17 mouse cellular contexts compared by ENCODE assay signal in the genomic region with DNA sequence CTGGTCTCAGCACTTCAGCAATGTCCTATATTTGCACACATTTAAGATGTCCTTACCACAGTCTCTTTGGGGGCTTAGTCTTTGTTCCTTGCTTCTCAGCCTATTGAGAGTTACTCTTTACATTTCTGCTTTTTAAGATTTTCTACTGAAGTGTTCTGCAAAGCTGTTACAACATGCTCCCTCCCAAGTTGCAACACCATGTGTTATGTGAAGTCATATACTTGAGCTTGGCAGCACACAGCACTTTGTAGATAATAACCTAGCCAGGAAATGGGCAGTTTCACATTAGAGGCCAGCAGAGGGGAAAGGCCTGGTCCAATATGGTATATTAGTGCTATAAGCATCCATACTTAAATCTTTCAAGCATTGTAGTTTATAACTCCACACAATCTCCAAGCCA. TPM values are rescaled to one million over a fixed set of nuclear protein-coding genes. Genes with fewer than 3 reads are reported as not detected.
DNase-seq lines count a peak whose midpoint lies in the region; ATAC-seq and TF ChIP-seq lines count a peak whose summit lies in the region.
"Had no signal": no experiment of that assay in that cellular context is flagged by ENCODE, and none has a peak within 500 bp of the region (broad histone marks: within the 10 kb centered on the region; RNA-seq: fewer than 3 reads in every experiment).

No protein-coding gene starts in this region.

- no peak overlapping the region for H3K27ac ChIP-seq in midbrain, embryonic 11.5 days (ENCODE audit: low read depth, low read length)
- no peak overlapping the region for H3K27ac ChIP-seq in midbrain, postnatal 0 days (ENCODE audit: low read depth, low read length)
- H3K27ac ChIP-seq: forebrain, embryonic 15.5 days; heart, adult 2 months; hindbrain, embryonic 10.5 days; kidney, embryonic 15.5 days; liver, embryonic 13.5 days; midbrain, embryonic 10.5 days had no signal

- H3K4me1 ChIP-seq in midbrain, embryonic 11.5 days (ENCODE audit: control insufficient read depth, insufficient read depth, low read length): peaks cover 13% of the 10 kb centered on the region
- H3K4me1 ChIP-seq in midbrain, postnatal 0 days (ENCODE audit: insufficient read depth, low read length): peaks cover 14% of the 10 kb centered on the region; the same call in 1 of the 2 replicates

- H3K9me3 ChIP-seq in midbrain, embryonic 11.5 days (ENCODE audit: control insufficient read depth, low read length): no peaks in the 10 kb centered on the region
- no peaks in the 10 kb centered on the region for H3K9me3 ChIP-seq in midbrain, postnatal 0 days (ENCODE audit: low read length)
- H3K9me3 ChIP-seq: forebrain, embryonic 15.5 days; hindbrain, embryonic 10.5 days; kidney, embryonic 15.5 days; liver, embryonic 13.5 days; midbrain, embryonic 10.5 days had no signal

- H3K27me3 ChIP-seq in midbrain, embryonic 11.5 days (ENCODE audit: control insufficient read depth, insufficient read depth, low read length): no peaks in the 10 kb centered on the region
- no peaks in the 10 kb centered on the region for H3K27me3 ChIP-seq in midbrain, postnatal 0 days (ENCODE audit: insufficient read depth, low read length)
- H3K27me3 ChIP-seq: forebrain, embryonic 15.5 days; kidney, embryonic 15.5 days; liver, embryonic 13.5 days had no signal

- no peak overlapping the region for H3K4me2 ChIP-seq in midbrain, embryonic 11.5 days
- no peak overlapping the region for H3K4me2 ChIP-seq in midbrain, postnatal 0 days (ENCODE audit: low read depth, low read length, poor library complexity, severe bottlenecking)
- H3K4me2 ChIP-seq: forebrain, embryonic 15.5 days; kidney, embryonic 15.5 days; liver, embryonic 13.5 days had no signal

- TF ChIP-seq CTCF in midbrain, postnatal 0 days (IDR thresholded peaks at IDR 0.05): no peak

- H3K4me3 ChIP-seq in midbrain, embryonic 11.5 days (ENCODE audit: low read depth, low read length): no peak overlapping the region
- H3K4me3 ChIP-seq in midbrain, postnatal 0 days (ENCODE audit: low read depth, low read length): no peak overlapping the region
- H3K4me3 ChIP-seq: forebrain, embryonic 15.5 days; heart, adult 2 months; hindbrain, embryonic 10.5 days; kidney, embryonic 15.5 days; liver, embryonic 13.5 days; midbrain, embryonic 10.5 days; myocyte had no signal

- DNase-seq in midbrain, embryonic 11.5 days (ENCODE audit: low spot score, missing footprints): peak; percentile 45
- no peak for DNase-seq in midbrain, postnatal 0 days (ENCODE audit: low spot score)
- peak; percentile 81 for DNase-seq in lung, postnatal 36 days
- DNase-seq in B cell, adult 2 months: no peak
- DNase-seq in gastrocnemius, postnatal 25 days: no peak
- no peak for DNase-seq in c-Kit-positive CD71-positive TER-119-positive erythroid progenitor cells, embryonic 14.5 days (ENCODE audit: low spot score)
- DNase-seq: cerebellum, adult 11-12 months; cerebellum, postnatal 25 days; heart, adult 2 months; liver, embryonic 13.5 days; thymus, postnatal 14 days had no signal

- no peak for ATAC-seq in midbrain, embryonic 11.5 days (ENCODE audit: low FRiP score)
- ATAC-seq in midbrain, postnatal 0 days (ENCODE audit: low FRiP score): no peak
- ATAC-seq in granulocyte monocyte progenitor cell, adult 5-6 weeks (replicated peaks; ENCODE audit: poor library complexity, severe bottlenecking): peak; percentile 28
- ATAC-seq: forebrain, embryonic 15.5 days had no signal

- no peaks in the 10 kb centered on the region for H3K36me3 ChIP-seq in midbrain, embryonic 11.5 days (ENCODE audit: control insufficient read depth, insufficient read depth, low read length)
- peaks cover 9% of the 10 kb centered on the region for H3K36me3 ChIP-seq in midbrain, postnatal 0 days (ENCODE audit: insufficient read depth, low read length)

- no peak overlapping the region for H3K9ac ChIP-seq in midbrain, embryonic 11.5 days (ENCODE audit: low read length)
- no peak overlapping the region for H3K9ac ChIP-seq in midbrain, postnatal 0 days (replicated peaks; ENCODE audit: low read length, poor library complexity, severe bottlenecking)
- H3K9ac ChIP-seq: forebrain, embryonic 15.5 days; kidney, embryonic 15.5 days; liver, embryonic 13.5 days had no signal

RNA-seq across cellular contexts. Expression of a gene that starts 2.6 kb away (rescaled TPM):
- 136 and 144 TPM in 2 replicates for polyA plus RNA-seq in midbrain, embryonic 11.5 days (2014; fragmentation: Nextera tagmentation; extraction: Ambion mirVana)
- 82.2 and 90.8 TPM in 2 replicates for total RNA-seq in midbrain, postnatal 0 days (2014; rRNA removed)
- polyA plus RNA-seq in midbrain, postnatal 0 days (2015; fragmentation: Nextera tagmentation; extraction: Ambion mirVana): 135 and 143 TPM in 2 replicates
- 56.5 and 61.6 TPM in 2 replicates for total RNA-seq in granulocyte monocyte progenitor cell, adult 5-6 weeks (2014; fragmentation: Nextera tagmentation)
- total RNA-seq in granulocyte monocyte progenitor cell, adult 5-6 weeks (2017): 73.3 and 89.1 TPM in 2 replicates
- 10 to 100 TPM; 11.7 to 14.8 TPM for total RNA-seq in gastrocnemius, postnatal 25 days (2021)

RNA-seq across cellular contexts. Expression of a gene that starts 17.8 kb away (rescaled TPM):
- 4.5 and 4.6 TPM in 2 replicates for polyA plus RNA-seq in midbrain, embryonic 11.5 days (2014; fragmentation: Nextera tagmentation; extraction: Ambion mirVana)
- total RNA-seq in midbrain, postnatal 0 days (2014; rRNA removed): not detected in 2 replicates
- 2.9 and 3.8 TPM in 2 replicates for polyA plus RNA-seq in midbrain, postnatal 0 days (2015; fragmentation: Nextera tagmentation; extraction: Ambion mirVana)
- total RNA-seq in granulocyte monocyte progenitor cell, adult 5-6 weeks (2014; fragmentation: Nextera tagmentation): not detected in 2 replicates
- total RNA-seq in granulocyte monocyte progenitor cell, adult 5-6 weeks (2017): not detected in 2 replicates
- 1,000 to 10,000 TPM; 3,395 to 3,606 TPM for total RNA-seq in gastrocnemius, postnatal 25 days (2021)

RNA-seq across cellular contexts. Expression of a gene that starts 23.6 kb away (rescaled TPM):
- polyA plus RNA-seq in midbrain, embryonic 11.5 days (2014; fragmentation: Nextera tagmentation; extraction: Ambion mirVana): 9.9 and 11.7 TPM in 2 replicates
- 53.9 and 56.2 TPM in 2 replicates for total RNA-seq in midbrain, postnatal 0 days (2014; rRNA removed)
- polyA plus RNA-seq in midbrain, postnatal 0 days (2015; fragmentation: Nextera tagmentation; extraction: Ambion mirVana): 34.2 and 35.0 TPM in 2 replicates
- 4.7 and 6.4 TPM in 2 replicates for total RNA-seq in granulocyte monocyte progenitor cell, adult 5-6 weeks (2014; fragmentation: Nextera tagmentation)
- total RNA-seq in granulocyte monocyte progenitor cell, adult 5-6 weeks (2017): 6.5 TPM in 2 replicates
- 10 to 100 TPM; 39.0 to 41.3 TPM for total RNA-seq in gastrocnemius, postnatal 25 days (2021)

RNA-seq across cellular contexts. Expression of a gene that starts 52.1 kb away (rescaled TPM):
- 7.1 and 7.3 TPM in 2 replicates for polyA plus RNA-seq in midbrain, embryonic 11.5 days (2014; fragmentation: Nextera tagmentation; extraction: Ambion mirVana)
- total RNA-seq in midbrain, postnatal 0 days (2014; rRNA removed): 6.6 and 10.7 TPM in 2 replicates
- polyA plus RNA-seq in midbrain, postnatal 0 days (2015; fragmentation: Nextera tagmentation; extraction: Ambion mirVana): 5.7 and 6.2 TPM in 2 replicates
- total RNA-seq in granulocyte monocyte progenitor cell, adult 5-6 weeks (2014; fragmentation: Nextera tagmentation): 0.73 and 2.3 TPM in 2 replicates
- 0.26 TPM in 1 of 2 replicates, not detected in the other for total RNA-seq in granulocyte monocyte progenitor cell, adult 5-6 weeks (2017)
- 1 to 10 TPM; 1.8 to 2.8 TPM for total RNA-seq in gastrocnemius, postnatal 25 days (2021)

Comparison
In these comparisons a context has a peak if more than half of its experiments do, and no peak if none do; other contexts are left out.
1. DNase-seq: peak in midbrain, embryonic 11.5 days (single experiment) and lung, postnatal 36 days (single experiment); none in midbrain, postnatal 0 days (single experiment), B cell, adult 2 months (0 of 2), gastrocnemius, postnatal 25 days (single experiment) and c-Kit-positive CD71-positive TER-119-positive erythroid progenitor cells, embryonic 14.5 days (single experiment).
2. RNA of a gene that starts 17.8 kb away (total RNA-seq): 3,395 to 3,606 TPM in gastrocnemius, postnatal 25 days; not detected in midbrain, postnatal 0 days and not detected in granulocyte monocyte progenitor cell, adult 5-6 weeks; every median in the first group is over 1,000 times any median in the second.